Mouse (Mus musculus) intestine, embryonic 15.5 days (tissue): Measurements from ENCODE around the gene Hadh. TPM values are rescaled to one million over a fixed set of nuclear protein-coding genes. Genes with fewer than 3 reads are reported as not detected.

Source experiments
- ATAC-seq: fragments of 200-750 bp; cut with Nextera tagmentation; 2 replicates; pipeline ENCODE4 v1.8.0; 2017; ENCODE audit warnings: moderate TSS enrichment, moderate library complexity
- H3K27ac ChIP-seq: fragments of 300-500 bp; sonication (generic); 2 replicates; pipeline ENCODE4 v1.5.1; 2015; ENCODE audit warnings: mild to moderate bottlenecking, inconsistent platforms
- H3K27me3 ChIP-seq: fragments of 300-500 bp; sonication (generic); replicated peaks from 2 replicates; pipeline ENCODE4 v1.6.1; 2015; ENCODE audit warnings: inconsistent platforms
- H3K36me3 ChIP-seq: fragments of 300-500 bp; sonication (generic); 2 replicates; pipeline ENCODE4 v1.6.1; 2015; ENCODE audit warnings: inconsistent platforms
- H3K4me1 ChIP-seq: fragments of 300-500 bp; sonication (generic); replicated peaks from 2 replicates; pipeline ENCODE4 v1.6.1; 2015; ENCODE audit warnings: inconsistent platforms
- H3K4me2 ChIP-seq: fragments of 300-500 bp; sonication (generic); replicated peaks from 2 replicates; pipeline ENCODE4 v1.6.1; 2015; ENCODE audit warnings: mild to moderate bottlenecking, inconsistent platforms
- H3K4me3 ChIP-seq: fragments of 300-500 bp; sonication (generic); replicated peaks from 2 replicates; pipeline ENCODE4 v1.5.1; 2015; ENCODE audit warnings: inconsistent platforms
- H3K9ac ChIP-seq: fragments of 300-500 bp; sonication (generic); 2 replicates; pipeline ENCODE4 v1.6.1; 2015; ENCODE audit warnings: inconsistent platforms
- H3K9me3 ChIP-seq: fragments of 300-500 bp; sonication (generic); 2 replicates; pipeline ENCODE4 v1.6.1; 2016; ENCODE audit warnings: inconsistent platforms
- WGBS: fragments of 180-500 bp; shearing (Covaris S2); methylation state at CpG from one replicate; pipeline ENCODE4 v1.1.7; 2015; 5-methylcytosine and 5-hydroxymethylcytosine counted together
- polyA plus RNA-seq: library from polyadenylated mRNA; unstranded; fragments of >200 nt; fragmentation: Nextera tagmentation; extraction: Ambion mirVana; gene quantifications from 2 replicates; pipeline ENCODE4 v1.2.1, GENCODE M21; 2015

Hadh gene
- polyA plus RNA-seq, 1 experiment from 2014 or later: 265 TPM

GRCm38 (mm10) chr3:131207846-131208245, 64.1 kb downstream of the Hadh start:
- H3K9ac ChIP-seq: no peak overlapping the region
- H3K27me3 ChIP-seq: no peaks in the 10 kb centered on the region
- no peaks in the 10 kb centered on the region for H3K36me3 ChIP-seq
- H3K9me3 ChIP-seq: no peaks in the 10 kb centered on the region
- H3K4me3 ChIP-seq: no peak overlapping the region
- ATAC-seq: no peak
- 74% methylated on average over 5 of the region's 5 CpGs for WGBS
- no peak overlapping the region for H3K27ac ChIP-seq
- no peak overlapping the region for H3K4me2 ChIP-seq
- no peaks in the 10 kb centered on the region for H3K4me1 ChIP-seq

DNA sequence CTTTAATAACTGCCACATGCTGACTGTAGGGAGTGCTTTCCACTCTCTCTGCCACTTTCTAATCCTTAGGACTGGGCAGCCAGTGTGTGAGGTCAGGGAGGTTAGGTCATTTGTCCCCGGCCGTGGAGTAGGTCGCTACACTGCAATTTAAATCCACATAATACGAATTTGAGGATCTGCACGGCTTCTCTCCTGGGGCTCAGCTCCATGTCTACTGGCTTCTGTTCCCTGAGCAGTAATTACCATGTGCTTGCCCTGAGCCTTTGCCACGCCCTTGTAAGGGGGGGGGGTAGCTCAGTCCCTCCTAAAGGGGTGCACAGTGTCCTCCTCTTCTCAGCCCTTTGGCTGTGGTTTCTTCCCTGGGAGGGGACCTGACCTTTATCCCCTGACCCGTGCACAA, 69.6 kb downstream of the Hadh start:
- Histone ChIP-seq H3K4me1 (no peaks in the 10 kb centered on the region), H3K27ac (no peak overlapping the region), H3K9me3 (no peaks in the 10 kb centered on the region), H3K4me3 (no peak overlapping the region), H3K27me3 (no peaks in the 10 kb centered on the region), H3K36me3 (no peaks in the 10 kb centered on the region), H3K9ac (no peak overlapping the region), H3K4me2 (no peak overlapping the region)
- 64% methylated on average over 7 of the region's 7 CpGs for WGBS
- no peak for ATAC-seq

GRCm38 (mm10) chr3:131199590-131200288, 72.2 kb downstream of the Hadh start:
- Histone ChIP-seq H3K4me2 (no peak overlapping the region), H3K27ac (no peak overlapping the region), H3K9me3 (no peaks in the 10 kb centered on the region), H3K9ac (no peak overlapping the region), H3K4me3 (no peak overlapping the region), H3K36me3 (no peaks in the 10 kb centered on the region), H3K4me1 (no peaks in the 10 kb centered on the region), H3K27me3 (no peaks in the 10 kb centered on the region)
- no peak for ATAC-seq
- WGBS: 76% methylated on average over 20 of the region's 20 CpGs

GRCm38 (mm10) chr3:131198991-131199390, 72.9 kb downstream of the Hadh start:
- H3K9ac ChIP-seq: no peak overlapping the region
- H3K36me3 ChIP-seq: no peaks in the 10 kb centered on the region
- H3K4me2 ChIP-seq: no peak overlapping the region
- H3K9me3 ChIP-seq: no peaks in the 10 kb centered on the region
- H3K4me1 ChIP-seq: no peaks in the 10 kb centered on the region
- H3K4me3 ChIP-seq: no peak overlapping the region
- ATAC-seq: no peak
- no peak overlapping the region for H3K27ac ChIP-seq
- 84% methylated on average over 3 of the region's 3 CpGs for WGBS
- H3K27me3 ChIP-seq: no peaks in the 10 kb centered on the region

GRCm38 (mm10) chr3:131196507-131197019, 75.3 kb downstream of the Hadh start:
- Histone ChIP-seq H3K27me3 (no peaks in the 10 kb centered on the region), H3K4me1 (no peaks in the 10 kb centered on the region), H3K9ac (no peak overlapping the region), H3K9me3 (no peaks in the 10 kb centered on the region), H3K4me3 (no peak overlapping the region), H3K27ac (no peak overlapping the region), H3K4me2 (no peak overlapping the region), H3K36me3 (no peaks in the 10 kb centered on the region)
- no peak for ATAC-seq
- 82% methylated on average over 8 of the region's 8 CpGs for WGBS

GRCm38 (mm10) chr3:131196050-131196449, 75.9 kb downstream of the Hadh start:
- Histone ChIP-seq H3K36me3 (no peaks in the 10 kb centered on the region), H3K9me3 (no peaks in the 10 kb centered on the region), H3K4me2 (no peak overlapping the region), H3K4me1 (no peaks in the 10 kb centered on the region), H3K4me3 (no peak overlapping the region), H3K27me3 (no peaks in the 10 kb centered on the region), H3K9ac (no peak overlapping the region), H3K27ac (no peak overlapping the region)
- WGBS: 86% methylated on average over 10 of the region's 10 CpGs
- no peak for ATAC-seq

DNA sequence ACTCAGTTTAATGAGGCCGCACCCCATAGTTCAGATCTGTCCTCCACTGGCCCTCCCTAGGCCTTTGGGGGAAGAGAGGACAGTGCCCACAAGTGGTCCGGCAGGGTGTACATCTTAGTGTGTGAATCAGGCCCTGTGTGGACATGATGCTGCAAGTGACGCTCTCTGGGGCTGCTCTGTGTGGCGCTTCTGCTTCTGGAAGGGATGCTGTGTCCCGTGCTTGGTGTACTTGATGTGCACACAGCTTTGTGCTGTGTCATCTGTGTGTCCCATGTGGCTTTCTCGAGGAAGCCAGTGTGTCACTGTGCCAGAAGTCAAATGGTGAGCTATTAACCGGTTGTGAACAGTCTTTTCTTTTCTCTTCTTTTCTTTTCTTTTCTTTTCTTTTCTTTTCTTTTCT, 80.4 kb downstream of the Hadh start:
- no peak overlapping the region for H3K4me2 ChIP-seq
- WGBS: 89% methylated on average over 7 of the region's 7 CpGs
- no peak overlapping the region for H3K27ac ChIP-seq
- H3K36me3 ChIP-seq: no peaks in the 10 kb centered on the region
- no peak overlapping the region for H3K4me3 ChIP-seq
- ATAC-seq: no peak
- no peaks in the 10 kb centered on the region for H3K4me1 ChIP-seq
- H3K27me3 ChIP-seq: no peaks in the 10 kb centered on the region
- no peak overlapping the region for H3K9ac ChIP-seq
- no peaks in the 10 kb centered on the region for H3K9me3 ChIP-seq

DNA sequence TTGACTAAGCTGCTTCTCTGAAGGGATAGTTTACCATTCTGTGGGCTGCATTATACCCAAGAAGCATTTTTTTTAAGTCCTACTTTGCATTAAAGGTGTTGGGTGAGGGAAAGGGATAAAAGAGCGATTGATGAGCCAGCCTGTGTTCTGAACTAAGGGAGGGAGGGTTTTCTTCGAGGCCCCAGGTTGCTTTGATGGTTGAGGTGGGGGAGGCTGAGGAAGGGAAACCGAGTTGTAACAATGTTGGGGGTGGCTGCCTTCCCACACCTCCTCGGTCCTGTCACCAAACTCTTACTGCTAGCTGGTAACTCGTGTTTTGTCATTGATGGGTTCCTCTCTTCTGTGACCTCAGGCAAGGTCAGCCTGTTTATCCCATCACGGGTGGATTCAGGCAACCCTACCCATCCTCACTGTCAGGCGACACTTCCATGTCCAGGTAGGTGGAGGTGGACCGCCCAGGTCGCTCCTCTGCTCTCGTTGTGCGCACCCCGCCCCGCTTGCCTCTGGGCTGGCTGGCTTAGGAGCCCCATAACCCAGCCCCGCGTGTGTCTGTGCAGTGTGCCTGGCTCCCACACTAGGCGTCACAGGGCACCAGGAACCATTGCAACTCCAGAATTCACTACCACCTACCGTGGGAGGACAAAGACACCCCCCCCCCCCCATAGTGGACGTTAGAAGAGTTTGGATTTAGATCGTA, 81.1 kb downstream of the Hadh start:
- no peak for ATAC-seq
- 81% methylated on average over 19 of the region's 19 CpGs for WGBS
- H3K4me3 ChIP-seq: no peak overlapping the region
- H3K4me2 ChIP-seq: no peak overlapping the region
- H3K27ac ChIP-seq: no peak overlapping the region
- H3K9me3 ChIP-seq: no peaks in the 10 kb centered on the region
- no peak overlapping the region for H3K9ac ChIP-seq
- no peaks in the 10 kb centered on the region for H3K27me3 ChIP-seq
- H3K4me1 ChIP-seq: no peaks in the 10 kb centered on the region
- H3K36me3 ChIP-seq: no peaks in the 10 kb centered on the region

DNA sequence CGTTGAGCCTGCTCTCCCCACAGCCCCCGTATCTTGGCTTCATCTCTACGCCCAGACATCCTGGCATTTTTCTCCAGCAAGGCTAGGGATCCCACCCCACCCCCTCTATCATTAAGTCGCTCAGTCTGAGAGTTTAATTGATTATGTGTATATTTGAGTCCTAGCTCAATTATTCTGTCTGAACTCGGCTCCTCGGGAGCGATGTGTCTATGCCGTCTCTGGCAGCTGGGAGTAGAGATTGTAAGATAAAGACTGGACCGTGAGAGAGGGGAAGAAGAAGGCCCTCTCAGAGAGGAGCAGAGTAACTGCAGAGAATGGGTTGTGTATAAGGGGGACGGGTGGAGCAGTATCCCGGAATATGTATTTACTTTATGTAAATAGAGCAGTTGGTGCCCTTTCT, 81.7 kb downstream of the Hadh start:
- Histone ChIP-seq H3K4me1 (no peaks in the 10 kb centered on the region), H3K27ac (no peak overlapping the region), H3K9ac (no peak overlapping the region), H3K4me3 (no peak overlapping the region), H3K36me3 (no peaks in the 10 kb centered on the region), H3K9me3 (no peaks in the 10 kb centered on the region), H3K27me3 (no peaks in the 10 kb centered on the region), H3K4me2 (peak overlapping the region; percentile 22)
- 30% methylated on average over 11 of the region's 11 CpGs for WGBS
- no peak for ATAC-seq

DNA sequence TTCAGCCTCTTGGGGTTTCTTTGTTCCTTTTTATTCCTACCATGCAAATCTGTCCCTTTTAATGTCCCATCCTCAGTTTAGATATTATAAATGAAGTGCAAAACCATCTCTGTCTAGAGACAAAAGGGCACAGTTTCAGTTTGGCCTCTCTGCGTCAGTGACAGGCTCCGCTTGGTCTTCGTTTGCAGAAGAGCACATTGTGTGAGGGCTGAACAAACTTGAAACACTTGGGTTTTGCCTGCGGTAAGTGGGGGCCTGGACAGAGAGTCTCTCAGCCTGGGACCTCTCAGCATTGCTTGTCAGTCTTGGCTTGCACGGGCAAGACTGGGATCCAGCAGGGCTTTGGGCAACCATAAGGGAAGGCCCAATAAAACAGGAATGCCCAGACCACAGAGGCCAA, 85.7 kb downstream of the Hadh start:
- Histone ChIP-seq H3K4me2 (no peak overlapping the region), H3K27ac (no peak overlapping the region), H3K4me1 (no peaks in the 10 kb centered on the region), H3K36me3 (no peaks in the 10 kb centered on the region), H3K9ac (no peak overlapping the region), H3K9me3 (no peaks in the 10 kb centered on the region), H3K27me3 (no peaks in the 10 kb centered on the region), H3K4me3 (no peak overlapping the region)
- 65% methylated on average over 5 of the region's 5 CpGs for WGBS
- no peak for ATAC-seq

Other genes with a start within 250 kb of the Hadh start
- 0.62 and 1.4 TPM in 2 replicates for gene Lef1, start 161.6 kb downstream of the Hadh start, polyA plus RNA-seq
- gene Cyp2u1, start 31.1 kb upstream of the Hadh start, polyA plus RNA-seq: 6.4 and 7.7 TPM in 2 replicates
- gene Sgms2, start 219.3 kb upstream of the Hadh start, polyA plus RNA-seq: 15.3 and 15.8 TPM in 2 replicates